Mouse (Mus musculus) G1E (cell line): ENCODE data around the gene Fkbp5.

Experiments used
- CTCF ChIP-seq: IDR thresholded peaks from 2 replicates; pipeline ENCODE4 v1.5.1; 2012; ENCODE audit warnings: low read depth, low read length, inconsistent platforms, mixed read lengths
- GATA1 ChIP-seq: IDR thresholded peaks from 2 replicates; pipeline ENCODE4 v1.6.1; 2012; ENCODE audit warnings: borderline replicate concordance, low read length, inconsistent platforms, mixed read lengths

DNA sequence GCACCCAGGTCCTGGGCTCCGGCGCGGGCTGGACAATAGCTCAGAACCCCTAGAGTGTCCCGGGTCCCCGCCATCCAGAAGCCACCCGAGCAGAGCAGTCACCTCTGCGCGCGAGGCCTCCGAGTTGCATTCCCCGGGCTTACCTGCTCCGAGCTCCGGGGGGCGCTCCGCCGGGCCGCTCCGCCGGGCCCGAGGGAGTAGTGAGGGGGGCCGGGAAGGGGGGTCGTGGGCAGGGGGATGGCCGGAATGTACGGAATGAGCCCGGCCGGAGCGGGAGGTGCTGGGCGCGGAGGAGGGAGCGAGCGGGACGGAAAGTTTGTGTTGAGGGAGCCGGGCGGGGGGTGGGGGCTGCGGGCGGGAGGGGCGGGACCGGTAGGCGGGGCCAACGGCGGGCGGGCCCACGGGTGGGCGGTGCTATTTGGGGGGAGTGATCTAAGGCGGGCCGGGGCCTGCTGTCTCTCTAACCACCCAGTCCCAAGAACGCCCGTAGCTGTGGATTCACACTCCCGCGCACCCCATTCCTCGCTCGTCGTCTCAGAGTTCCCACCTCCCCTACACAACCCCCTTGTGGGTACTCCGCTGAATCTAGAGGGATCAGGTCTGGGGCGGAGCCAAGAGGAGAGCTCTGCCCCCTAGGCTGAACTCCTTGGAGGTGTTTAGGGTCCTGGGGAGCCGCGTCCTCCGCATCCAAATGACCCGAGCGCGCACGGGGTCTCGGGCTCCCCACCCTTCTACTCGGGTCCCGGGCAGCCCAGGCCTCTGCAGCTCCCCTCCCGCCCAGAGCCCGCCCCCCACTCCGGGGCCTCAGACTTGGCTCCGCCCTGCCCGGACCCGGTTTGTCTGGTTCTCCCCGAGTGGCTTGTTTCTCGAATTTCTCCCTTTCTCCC is 166.6 kb downstream of the Fkbp5 start, which contains the start of gene Tead3:
- TF ChIP-seq CTCF: no peak
- no peak for TF ChIP-seq GATA1
